Mouse (Mus musculus): ENCODE results near the gene Flt3.

Gene Flt3

DNA sequence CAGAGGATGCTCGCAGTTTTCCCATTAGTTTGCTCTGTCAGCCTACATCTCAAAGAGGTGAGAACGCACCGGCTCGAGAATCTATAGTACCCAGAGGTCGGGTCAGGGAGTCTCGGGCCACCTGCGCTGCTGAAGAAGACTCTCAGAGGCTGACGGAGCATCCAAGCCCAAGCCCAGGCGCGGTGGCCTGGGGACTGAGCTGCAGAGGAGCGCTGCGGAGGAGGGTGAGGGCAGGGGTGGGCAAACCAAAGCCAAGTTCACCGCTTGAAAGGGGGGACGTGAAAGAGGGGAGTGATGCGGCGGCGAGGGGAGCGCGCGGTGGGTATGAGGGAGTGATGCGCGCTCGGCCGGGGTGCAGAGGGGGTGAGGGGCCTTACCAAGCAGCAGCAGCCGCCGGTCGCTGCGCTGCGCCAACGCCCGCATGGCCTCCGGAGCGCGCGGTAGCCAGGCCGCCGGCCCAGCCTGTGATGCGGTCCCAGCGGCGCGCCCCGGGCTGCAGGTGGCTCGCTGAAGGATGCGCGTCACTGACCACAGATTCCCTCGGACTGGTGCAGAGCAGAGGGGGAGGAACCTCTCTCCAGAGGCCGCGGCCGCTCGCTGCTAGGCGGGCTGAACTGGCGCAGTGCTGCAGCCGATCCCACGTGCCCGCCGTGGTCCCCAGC, at the start of gene Flt3:
TSS of gene Flt3 (minus strand) at position 647 of the 662 bp plus-strand sequence.
- DNase-seq (ENCODE audit: low read depth, low spot score) = peak; percentile 60

DNA sequence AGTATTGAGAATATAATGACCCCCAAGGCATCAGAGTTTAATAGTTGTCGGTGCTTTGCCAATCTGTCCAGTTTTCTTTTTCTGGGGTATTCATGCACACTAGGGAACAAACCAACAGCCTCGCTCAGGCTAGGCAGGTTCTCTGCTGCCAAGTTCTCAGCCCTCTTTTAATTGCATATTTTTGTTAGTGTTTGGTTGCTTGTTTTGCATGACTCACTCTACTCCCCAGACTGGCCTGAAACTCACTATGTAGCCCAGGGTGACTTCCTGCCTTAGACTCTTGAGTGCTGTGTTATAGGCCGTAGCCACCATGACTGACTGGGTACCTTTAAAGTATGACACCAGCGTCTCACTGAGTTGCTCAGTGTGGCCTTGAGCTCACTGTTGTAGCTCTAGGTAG, 48.6 kb upstream of the Flt3 start:
- no peak for DNase-seq (ENCODE audit: low read depth, low spot score)

DNA sequence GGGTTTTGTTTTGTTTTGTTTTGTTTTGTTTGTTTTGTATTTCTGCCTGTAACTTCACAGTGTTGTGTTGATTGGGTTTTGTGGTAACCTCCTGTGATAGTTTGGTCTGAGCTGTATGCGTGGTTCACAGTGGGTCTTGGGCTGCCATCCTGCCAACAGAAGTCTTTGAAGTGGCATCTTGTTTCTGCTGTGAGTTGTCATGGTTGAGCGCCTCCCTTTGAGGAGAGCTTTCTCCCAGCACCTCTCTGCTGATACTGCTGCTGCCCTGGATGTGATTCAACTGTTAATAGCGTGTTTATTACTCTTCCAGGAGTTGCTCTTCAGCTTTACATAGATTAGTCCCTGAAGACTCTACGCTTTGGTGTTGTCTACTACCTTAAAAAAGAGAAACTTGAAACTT, 48.2 kb upstream of the Flt3 start:
- no peak for DNase-seq (ENCODE audit: low read depth, low spot score)

DNA sequence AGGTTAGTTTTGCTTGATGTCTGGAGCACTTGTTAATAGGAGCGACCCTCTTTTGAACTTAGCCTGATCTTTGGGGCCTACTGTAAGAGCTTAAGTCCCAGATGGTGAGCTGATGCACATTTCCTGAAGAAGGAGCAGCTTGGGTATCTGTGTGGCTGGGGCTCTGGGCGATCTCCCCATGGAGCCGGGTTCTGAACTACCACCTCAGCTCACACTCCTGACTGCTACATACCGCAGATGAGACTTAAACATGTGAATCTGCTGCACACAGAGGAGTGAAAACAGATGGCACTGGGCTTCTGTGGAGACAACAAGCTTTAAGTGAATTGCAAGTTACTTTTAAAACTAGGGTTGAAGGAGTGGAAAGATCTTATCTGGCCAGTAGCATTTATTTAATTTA, 45.0 kb upstream of the Flt3 start:
- DNase-seq (ENCODE audit: low read depth, low spot score) = no peak

DNA sequence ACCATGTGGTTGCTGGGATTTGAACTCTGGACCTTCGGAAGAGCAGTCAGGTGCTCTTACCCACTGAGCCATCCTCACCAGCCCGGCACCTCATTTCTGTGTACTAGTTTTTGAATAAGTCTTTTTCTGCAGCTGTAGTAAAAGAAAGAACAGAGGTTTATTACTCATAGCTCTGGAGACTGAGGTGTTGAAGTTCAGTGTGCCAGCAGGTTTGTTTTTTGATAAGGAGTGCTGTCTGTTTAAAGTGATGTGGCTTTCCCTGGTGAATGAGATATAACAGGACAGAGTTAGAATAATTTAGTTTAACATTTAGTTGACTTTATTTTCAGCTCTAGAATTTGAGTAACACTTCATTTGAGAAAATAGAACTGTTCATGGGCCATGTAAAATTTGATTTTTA, 44.5 kb upstream of the Flt3 start:
- no peak for DNase-seq (ENCODE audit: low read depth, low spot score)

DNA sequence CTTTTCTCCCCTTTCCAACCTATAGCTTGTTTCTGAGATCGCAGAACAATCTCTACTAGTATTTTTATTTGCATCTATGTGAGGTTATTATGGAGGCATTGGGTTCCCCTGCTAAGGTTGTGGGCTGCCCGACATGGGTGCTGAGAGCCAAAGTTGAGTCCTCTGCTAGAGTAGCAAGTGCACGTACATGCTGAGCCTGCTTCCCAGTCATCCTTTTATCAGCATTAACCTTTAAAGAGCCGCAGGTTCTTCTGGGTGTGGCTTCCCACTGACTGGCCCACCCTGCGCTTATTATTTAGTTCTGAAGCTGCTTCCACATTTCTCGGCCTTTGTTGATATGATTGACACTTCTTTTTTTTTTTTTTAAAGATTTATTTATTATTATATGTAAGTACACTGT, 44.0 kb upstream of the Flt3 start:
- no peak for DNase-seq (ENCODE audit: low read depth, low spot score)

DNA sequence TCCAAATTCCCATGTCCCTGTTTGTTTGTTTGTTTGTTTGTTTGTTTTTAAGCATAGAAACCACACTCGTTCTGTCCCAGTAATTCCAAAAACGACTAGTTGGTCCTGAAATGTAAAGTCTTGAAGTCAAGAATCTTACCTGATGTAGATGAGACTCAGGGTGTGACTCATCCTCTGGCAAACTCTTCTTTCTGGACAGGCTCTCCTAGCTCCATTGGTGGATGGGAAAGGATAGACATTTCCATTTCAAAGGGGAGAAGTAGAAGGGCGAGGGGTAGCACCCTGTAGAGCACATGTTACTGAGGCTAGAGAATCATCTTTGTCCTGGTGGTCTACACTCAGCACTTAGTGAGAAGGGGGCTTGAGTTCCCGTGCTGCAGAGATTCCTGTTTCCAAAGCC, 42.5 kb upstream of the Flt3 start:
- no peak for DNase-seq (ENCODE audit: low read depth, low spot score)

DNA sequence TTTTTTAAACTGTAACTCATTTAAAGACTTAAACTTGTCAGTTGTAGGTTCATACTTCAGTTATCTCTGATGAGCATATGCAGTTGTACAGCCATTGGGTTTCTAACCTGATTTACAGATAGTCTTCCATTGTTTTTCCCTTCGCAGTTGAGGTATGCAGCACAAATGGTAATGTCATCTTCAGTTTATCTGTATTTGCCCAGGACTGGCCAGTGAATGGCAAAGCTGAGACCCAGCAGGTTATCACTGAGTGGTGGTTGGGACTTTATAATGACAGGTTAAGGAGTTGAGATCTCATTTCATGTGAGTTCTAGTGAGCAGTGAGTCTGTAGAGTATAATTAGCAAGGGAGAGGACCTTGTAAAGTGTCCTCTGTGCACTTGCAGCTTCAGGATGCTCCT, 41.7 kb upstream of the Flt3 start:
- no peak for DNase-seq (ENCODE audit: low read depth, low spot score)

DNA sequence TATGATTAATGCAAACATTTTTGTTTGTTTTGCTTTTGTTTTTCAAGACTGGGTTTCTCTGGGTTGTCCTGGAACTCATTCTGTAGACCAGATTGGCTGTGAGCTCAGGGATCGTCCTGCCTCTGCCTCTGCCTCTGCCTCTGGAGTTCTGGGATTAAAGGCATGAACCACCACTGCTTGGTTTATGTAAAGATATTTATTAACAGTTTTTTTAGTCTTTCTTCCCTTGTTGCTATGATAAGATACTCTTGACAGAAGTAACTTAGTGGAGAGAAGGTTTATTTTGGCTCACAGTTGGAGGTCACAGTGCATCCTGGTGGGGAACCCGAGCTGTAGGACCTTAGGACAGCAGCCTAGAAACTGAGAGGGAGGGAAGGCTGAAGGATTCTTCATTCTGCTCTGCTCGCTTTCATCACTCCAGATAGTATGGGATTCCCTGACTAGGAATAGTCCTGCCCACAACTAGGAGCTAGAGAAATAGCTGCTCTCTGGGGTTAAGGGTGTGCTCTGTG, 40.8 kb upstream of the Flt3 start:
- no peak for DNase-seq (ENCODE audit: low read depth, low spot score)

DNA sequence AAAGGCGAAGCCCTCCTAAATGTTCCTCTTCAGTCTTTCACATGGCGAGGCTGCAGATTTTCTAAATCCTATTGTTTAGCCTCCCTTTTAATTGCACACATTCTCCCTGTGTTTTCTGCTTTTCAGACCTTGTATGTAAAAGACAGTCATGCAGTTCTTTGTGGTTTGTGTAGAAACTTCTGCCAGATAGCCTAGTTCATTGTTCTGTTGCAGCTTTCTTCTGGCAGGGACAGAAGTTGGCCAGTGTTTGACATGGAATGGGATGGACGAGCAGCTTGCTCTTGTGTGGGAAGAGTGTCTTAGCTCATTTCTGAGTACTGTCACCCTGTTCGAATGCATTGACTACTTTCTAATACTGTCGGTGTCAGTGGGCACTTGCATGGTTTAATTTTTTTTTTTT, 36.2 kb upstream of the Flt3 start:
- DNase-seq (ENCODE audit: low read depth, low spot score) = no peak

DNA sequence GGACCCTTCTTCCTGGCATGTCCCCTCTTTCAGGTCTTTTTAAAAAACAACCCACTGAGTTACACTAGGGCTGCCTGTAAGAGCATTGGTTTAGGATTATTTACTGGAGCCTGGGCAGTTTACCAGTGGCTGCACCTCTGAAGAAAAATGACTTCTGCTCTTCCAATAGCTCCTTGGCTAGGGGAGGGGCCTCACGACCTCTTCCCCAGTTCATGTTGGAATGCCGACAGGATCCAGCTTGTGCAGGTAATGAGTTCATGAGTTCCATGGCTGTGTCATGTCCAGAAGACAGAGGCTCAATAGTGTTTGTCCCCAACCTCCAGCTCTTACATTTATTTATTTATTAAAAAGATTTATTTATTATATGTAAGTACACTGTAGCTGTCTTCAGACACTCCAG, 35.5 kb upstream of the Flt3 start:
- DNase-seq (ENCODE audit: low read depth, low spot score) = no peak

DNA sequence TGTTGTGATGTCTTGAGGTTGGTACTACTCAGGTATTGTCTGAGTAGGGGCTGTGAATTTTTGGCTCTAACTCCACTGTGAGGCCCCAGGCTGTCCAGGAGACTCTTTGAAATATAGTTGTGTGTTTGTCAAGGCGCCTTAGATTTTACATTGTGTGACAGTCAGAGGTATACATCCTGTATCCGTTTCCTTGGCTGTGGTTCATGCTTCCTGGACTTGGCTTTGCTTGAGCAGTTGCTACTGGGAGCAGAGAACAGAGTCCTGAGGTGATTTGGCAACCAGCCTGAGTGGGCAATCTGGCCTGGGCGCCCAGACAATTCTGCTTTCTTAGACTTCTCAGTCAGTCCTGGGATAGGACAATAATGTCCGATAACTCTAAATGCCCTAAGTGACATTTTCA, 34.9 kb upstream of the Flt3 start:
- no peak for DNase-seq (ENCODE audit: low read depth, low spot score)

DNA sequence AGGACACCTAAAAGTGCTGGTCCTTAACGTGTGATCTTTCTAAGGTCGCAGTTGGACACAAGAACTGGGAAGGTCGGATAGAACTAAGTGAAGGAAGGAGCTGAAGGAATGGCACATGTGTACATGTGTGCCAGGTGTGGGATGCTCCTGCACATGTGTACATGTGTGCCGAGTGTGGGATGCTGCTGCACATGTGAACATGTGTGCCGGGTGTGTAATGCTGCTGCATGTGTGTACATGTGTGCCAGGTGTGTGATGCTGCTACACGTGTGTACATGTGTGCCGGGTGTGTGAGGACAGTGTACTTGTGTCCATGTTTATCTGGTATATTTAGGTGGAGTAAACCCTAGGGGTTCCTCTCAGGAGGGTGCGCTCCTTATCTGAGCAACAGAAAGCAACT, 32.6 kb upstream of the Flt3 start:
- DNase-seq (ENCODE audit: low read depth, low spot score) = no peak

DNA sequence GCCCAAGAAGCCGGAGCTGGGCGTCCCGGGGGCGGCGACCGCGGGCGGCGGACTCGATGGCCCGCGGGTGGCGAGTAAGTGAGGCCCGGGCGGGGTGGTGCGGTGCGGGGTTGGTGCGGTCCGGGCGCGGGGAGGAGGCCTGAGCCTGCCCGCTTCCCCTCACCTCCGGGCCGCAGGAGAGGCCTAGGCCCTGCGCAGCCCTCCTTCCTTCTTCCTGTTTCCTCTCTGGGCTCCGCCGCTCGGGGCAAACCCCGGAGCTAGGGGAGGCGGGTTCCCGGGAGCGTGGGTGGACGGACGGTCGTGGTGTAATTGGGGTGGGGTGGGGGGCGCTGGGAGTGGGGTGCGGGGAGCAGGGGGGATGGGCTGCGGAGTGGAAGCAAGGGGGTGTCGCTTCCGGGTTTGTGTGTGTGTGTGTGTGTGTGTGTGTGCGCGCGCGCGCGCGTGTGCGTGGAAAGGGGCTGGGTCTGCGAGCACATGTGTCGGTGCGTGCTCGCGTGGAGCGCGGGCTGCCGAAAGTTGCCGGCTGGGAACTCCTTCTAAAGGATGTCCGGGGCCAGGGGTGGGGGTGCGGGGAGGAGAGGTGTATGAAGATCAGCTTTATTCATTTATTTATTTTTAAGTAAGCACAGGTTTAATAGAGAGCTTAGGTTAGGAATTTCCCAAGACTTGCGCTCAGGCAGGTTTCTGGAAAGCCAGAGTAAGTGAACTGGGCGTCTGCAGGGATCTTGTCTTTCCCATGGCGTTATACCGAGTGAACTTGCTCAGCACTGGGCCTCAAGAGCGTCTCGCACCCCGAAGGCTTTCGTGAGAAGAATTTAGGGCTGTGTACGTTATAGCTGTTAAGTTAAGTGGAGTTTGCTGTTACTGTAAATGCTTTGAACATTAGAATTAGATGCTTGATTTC, 30.9 kb upstream of the Flt3 start:
- DNase-seq (ENCODE audit: low read depth, low spot score) = peak; percentile 50

DNA sequence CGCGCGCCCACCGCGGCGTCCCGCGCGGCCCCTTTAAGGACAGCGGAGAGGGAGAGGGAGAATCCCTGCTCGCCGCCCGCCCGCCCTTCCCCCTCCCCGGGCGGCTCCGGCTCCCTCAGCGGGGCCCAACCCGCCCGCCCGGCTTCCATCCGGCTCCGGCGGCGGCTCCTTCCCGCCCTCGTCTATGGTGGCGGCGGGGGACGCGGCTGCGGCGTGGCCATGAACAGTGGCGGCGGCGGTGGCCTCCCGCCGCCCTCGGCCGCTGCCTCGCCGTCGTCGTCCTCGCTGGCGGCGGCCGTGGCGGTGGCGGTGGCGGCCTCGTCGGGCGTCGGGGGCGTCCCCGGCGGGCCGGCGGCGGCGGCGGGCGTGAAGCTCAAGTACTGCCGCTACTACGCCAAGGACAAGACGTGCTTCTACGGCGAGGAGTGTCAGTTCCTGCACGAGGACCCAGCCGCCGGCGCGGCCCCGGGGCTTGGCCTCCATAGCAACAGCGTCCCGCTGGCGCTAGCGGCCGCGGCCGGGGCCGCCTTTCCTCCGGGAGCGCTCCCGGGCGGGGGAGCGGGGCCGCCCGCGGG, 30.2 kb upstream of the Flt3 start:
- peak; percentile 34 for DNase-seq (ENCODE audit: low read depth, low spot score)

DNA sequence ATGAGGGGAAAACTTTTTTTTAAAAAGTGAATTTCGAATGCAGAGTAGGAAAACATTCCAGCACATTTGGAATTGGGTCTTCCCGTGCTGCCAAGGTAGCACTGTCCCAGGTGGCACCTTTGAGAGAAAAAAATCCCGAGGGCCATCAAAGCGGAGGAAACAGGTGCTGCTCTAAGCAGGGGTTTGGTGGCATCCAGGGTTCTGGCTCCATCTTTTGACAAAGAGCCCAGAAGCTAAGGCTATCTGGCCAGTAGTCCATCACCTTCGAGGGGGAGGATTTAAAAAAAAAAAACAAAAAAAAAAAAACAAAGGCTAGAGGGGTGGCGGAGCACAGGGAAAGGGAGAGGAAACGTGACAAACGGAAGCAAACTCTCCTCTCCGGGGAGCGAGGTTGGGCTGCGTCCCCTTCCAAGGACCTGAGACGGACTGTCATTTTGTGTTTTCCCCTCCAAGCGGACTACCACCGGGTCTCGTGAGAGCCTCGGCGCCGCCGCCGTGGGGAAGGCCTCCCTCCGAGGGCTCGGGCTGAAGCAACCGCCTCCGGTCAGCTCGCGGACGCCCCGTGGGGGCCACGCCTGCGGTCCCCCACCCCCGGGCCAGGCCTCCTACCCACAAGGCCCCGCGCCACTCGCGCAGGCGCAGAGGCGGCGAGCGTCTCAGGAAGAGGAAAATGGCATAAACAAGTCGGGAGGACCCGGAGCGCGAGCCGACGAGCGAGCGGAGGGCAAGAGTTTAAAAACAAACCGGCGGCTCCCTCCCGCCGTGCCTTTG, 29.4 kb upstream of the Flt3 start, which contains the start of gene Pan3:
TSS of gene Pan3 (plus strand) at position 627 of the 771 bp plus-strand sequence.
- peak; percentile 94 for DNase-seq (ENCODE audit: low read depth, low spot score)

DNA sequence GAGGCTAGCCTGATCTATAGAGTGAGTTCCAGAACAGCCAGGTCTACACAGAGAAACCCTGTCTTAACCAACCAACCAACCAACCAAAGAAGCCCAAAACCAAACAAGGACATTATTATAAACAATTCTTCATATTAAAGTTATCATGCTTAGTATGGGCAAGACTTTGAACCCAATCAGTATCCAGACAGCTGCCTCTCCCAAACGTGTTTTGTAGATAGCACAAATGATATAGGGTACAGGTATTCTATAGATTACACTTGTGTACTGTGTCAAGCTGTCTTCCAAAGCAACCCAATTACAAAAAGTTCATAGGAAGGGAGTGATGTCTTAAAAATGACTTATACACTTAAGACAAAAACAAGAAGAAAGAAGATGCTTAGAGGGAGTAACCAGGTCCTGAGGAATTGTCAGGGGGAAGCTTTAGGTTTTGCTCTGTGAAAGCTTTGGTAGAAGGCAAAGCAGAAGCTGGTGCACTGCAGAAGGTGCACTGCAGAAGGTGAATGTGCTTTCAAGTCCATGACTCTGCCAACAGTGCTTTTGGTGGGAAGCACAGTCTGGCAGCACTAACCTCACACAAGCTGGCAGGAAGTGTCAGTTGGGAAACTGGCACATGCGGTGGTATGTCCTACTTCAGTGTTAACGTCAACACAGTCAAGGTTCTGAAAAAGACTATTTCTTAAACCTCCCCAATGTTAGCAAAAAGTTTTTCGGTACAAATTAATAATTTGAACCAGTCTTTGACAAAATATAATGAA, 25.9 kb upstream of the Flt3 start:
- no peak for DNase-seq (ENCODE audit: low read depth, low spot score)

DNA sequence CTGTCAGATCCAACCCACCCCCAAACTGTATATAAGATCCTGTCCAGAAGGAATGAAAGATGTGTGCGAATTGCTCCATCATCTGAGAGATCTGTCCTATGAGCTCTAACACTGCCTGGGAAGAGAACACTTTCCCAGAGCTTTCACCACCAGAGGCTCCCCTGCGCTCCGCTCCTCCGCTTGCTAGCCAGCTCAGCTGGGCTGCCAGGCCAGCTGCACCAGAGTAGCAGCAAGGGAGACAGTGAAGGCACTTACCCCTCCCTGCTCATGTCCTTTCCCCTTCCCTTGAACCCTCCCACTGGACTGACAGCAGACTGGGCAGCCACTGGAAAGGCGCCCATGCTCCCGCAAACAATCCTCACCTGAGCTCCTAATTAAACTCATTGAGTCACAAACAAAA, 23.3 kb upstream of the Flt3 start:
- DNase-seq (ENCODE audit: low read depth, low spot score) = no peak

DNA sequence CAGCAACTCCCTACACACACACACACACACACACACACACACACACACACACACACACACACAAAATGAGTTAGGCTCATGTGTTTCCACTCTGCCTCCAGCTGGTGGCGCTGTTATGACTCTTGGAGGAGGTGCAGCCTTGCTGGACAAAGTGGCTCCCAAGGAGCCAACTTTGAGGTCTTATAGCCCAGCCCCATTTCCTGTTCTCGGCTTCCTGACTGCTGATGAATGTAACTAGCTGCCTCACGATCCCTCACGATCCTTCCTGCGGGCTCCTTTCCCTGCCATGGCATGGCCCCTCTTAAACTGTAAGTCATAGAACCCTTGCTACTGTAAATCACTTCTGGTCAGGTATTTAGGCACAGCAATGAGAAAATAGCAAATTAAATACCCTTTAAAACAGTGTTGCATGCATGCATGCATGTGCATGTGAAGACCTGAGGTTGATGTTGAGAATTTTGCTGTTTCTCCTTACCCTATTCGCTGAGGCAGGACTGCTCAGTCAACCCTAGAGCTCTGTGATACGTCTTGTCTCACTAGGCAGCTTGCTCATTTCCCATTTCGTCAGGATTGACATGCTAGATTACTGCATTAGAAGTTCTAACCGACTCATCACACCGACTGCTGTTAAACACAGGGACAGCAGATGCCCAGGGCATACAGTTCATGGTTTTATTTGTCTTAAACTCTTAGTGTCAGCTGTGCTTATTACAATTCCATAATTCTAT, 18.3 kb upstream of the Flt3 start:
- peak; percentile 42 for DNase-seq (ENCODE audit: low read depth, low spot score)

DNA sequence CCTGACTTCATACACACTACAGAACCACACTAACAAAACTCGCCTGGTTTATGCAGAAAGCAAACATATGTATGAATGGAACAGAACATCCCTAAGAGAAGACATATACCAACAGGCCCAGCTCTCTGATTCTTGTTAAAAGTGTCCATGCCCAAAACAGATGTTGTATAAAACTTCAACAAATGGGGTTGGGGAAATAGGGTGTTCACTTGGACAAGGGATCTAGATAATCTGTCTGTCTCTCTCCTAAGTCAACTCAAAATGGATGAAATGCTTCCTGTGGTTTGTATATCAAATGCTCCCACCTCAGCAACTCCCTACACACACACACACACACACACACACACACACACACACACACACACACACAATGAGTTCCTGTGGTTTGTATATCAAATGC, 17.7 kb upstream of the Flt3 start:
- no peak for DNase-seq (ENCODE audit: low read depth, low spot score)

All from mesoderm, embryonic 11.5 days (tissue).